Mouse (Mus musculus) MEL (cell line): Measurements from ENCODE around the gene Stk39. TPM values are rescaled to one million over a fixed set of nuclear protein-coding genes. Genes with fewer than 3 reads are reported as not detected.

Source experiments
- DNase-seq: peaks from one replicate; pipeline ENCODE4 v3.0.0; 2011; ENCODE audit warnings: low read depth, low spot score
- H3K27ac ChIP-seq: 2 replicates; pipeline ENCODE4 v1.5.1; 2012; ENCODE audit warnings: low read depth, mild to moderate bottlenecking, control low read depth, low read length, moderate library complexity; ENCODE audit not compliant: control insufficient read depth
- H3K27me3 ChIP-seq, 2 experiments: fragments of 150-350 bp in 1 of 2; sonication (generic) in 1 of 2; 2 replicates each; pipeline ENCODE4 v1.6.1; 2012; ENCODE audit warnings: low read length in 2 of 2, mild to moderate bottlenecking in 2 of 2, improper control_type of control experiment in 1 of 2, moderate library complexity in 1 of 2; ENCODE audit not compliant: insufficient read depth in 2 of 2, control insufficient read depth in 1 of 2
- H3K36me3 ChIP-seq, 2 experiments: 2 replicates each; pipeline ENCODE4 v1.6.1; 2012 to 2014; ENCODE audit warnings: low read length in 2 of 2, improper control_type of control experiment in 1 of 2, inconsistent platforms in 1 of 2, mild to moderate bottlenecking in 1 of 2; ENCODE audit not compliant: insufficient read depth in 2 of 2, control insufficient read depth in 1 of 2
- H3K4me1 ChIP-seq, 2 experiments: fragments of 150-350 bp in 1 of 2; sonication (generic) in 1 of 2; 2 replicates each; pipeline ENCODE4 v1.6.1; 2012; ENCODE audit warnings: low read length in 2 of 2, improper control_type of control experiment in 1 of 2, mild to moderate bottlenecking in 1 of 2; ENCODE audit not compliant: insufficient read depth in 2 of 2, control insufficient read depth in 1 of 2
- H3K4me3 ChIP-seq, 2 experiments: fragments of 150-350 bp in 1 of 2; sonication (generic) in 1 of 2; 2 replicates each; pipeline ENCODE4 v1.5.1; 2012; ENCODE audit warnings: low read depth in 2 of 2, low read length in 2 of 2, mild to moderate bottlenecking in 2 of 2, moderate library complexity in 2 of 2, control low read depth in 1 of 2, improper control_type of control experiment in 1 of 2; ENCODE audit not compliant: control insufficient read depth in 1 of 2, insufficient read depth in 1 of 2
- H3K79me2 ChIP-seq: 2 replicates; pipeline ENCODE4 v1.6.1; 2012; ENCODE audit warnings: mild to moderate bottlenecking, low read length, moderate library complexity; ENCODE audit not compliant: control insufficient read depth, poor library complexity, insufficient read depth
- H3K9ac ChIP-seq: 2 replicates; pipeline ENCODE4 v1.6.1; 2012; ENCODE audit warnings: low read depth, mild to moderate bottlenecking, control low read depth, low read length, moderate library complexity; ENCODE audit not compliant: control insufficient read depth, poor library complexity, severe bottlenecking
- H3K9me3 ChIP-seq: fragments of 150-350 bp; sonication (generic); replicated peaks from 2 replicates; pipeline ENCODE4 v1.6.1; 2012; ENCODE audit warnings: mild to moderate bottlenecking, low read length, improper control_type of control experiment, moderate library complexity; ENCODE audit not compliant: insufficient read depth
- BHLHE40 ChIP-seq: IDR thresholded peaks from 2 replicates; pipeline ENCODE4 v1.6.1; 2012; ENCODE audit warnings: low read depth, mild to moderate bottlenecking, inconsistent platforms, low read length, improper control_type of control experiment, borderline replicate concordance
- CHD2 ChIP-seq: IDR thresholded peaks from 2 replicates; pipeline ENCODE4 v1.6.1; 2011; ENCODE audit warnings: low read length, improper control_type of control experiment
- E2F4 ChIP-seq: IDR thresholded peaks from 2 replicates; pipeline ENCODE4 v1.6.1; 2011; ENCODE audit warnings: low read depth, low read length, improper control_type of control experiment, borderline replicate concordance
- ELF1 ChIP-seq: IDR thresholded peaks from 2 replicates; pipeline ENCODE4 v1.6.1; 2014; ENCODE audit warnings: low read depth, mild to moderate bottlenecking, inconsistent platforms, low read length, improper control_type of control experiment, moderate library complexity
- GABPA ChIP-seq: IDR thresholded peaks from 2 replicates; pipeline ENCODE4 v1.6.1; 2012; ENCODE audit warnings: low read depth, mild to moderate bottlenecking, inconsistent platforms, low read length, improper control_type of control experiment, moderate library complexity
- GATA1 ChIP-seq: IDR thresholded peaks from 2 replicates; pipeline ENCODE4 v1.6.1; 2011; ENCODE audit warnings: low read depth, low read length, improper control_type of control experiment
- HCFC1 ChIP-seq: IDR thresholded peaks from 2 replicates; pipeline ENCODE4 v1.6.1; 2012; ENCODE audit warnings: low read depth, mild to moderate bottlenecking, inconsistent platforms, low read length, improper control_type of control experiment, moderate library complexity
- JUND ChIP-seq: IDR thresholded peaks from 2 replicates; pipeline ENCODE4 v1.6.1; 2011; ENCODE audit warnings: low read depth, mild to moderate bottlenecking, improper control_type of control experiment, low read length
- KAT2A ChIP-seq: conservative IDR thresholded peaks from 2 replicates; pipeline ENCODE4 v1.6.1; 2012; ENCODE audit warnings: low read depth, low read length, improper control_type of control experiment, inconsistent platforms
- MAZ ChIP-seq: IDR thresholded peaks from 2 replicates; pipeline ENCODE4 v1.6.1; 2012; ENCODE audit warnings: low read depth, mild to moderate bottlenecking, inconsistent platforms, low read length, improper control_type of control experiment
- MXI1 ChIP-seq: IDR thresholded peaks from 2 replicates; pipeline ENCODE4 v1.6.1; 2011; ENCODE audit warnings: mild to moderate bottlenecking, low read depth, low read length, improper control_type of control experiment
- NELFE ChIP-seq: IDR thresholded peaks from 2 replicates; pipeline ENCODE4 v1.6.1; 2011; ENCODE audit warnings: low read depth, low read length, improper control_type of control experiment
- NRF1 ChIP-seq: IDR thresholded peaks from 2 replicates; pipeline ENCODE4 v1.6.1; 2014; ENCODE audit warnings: low read depth, mild to moderate bottlenecking, inconsistent platforms, low read length, improper control_type of control experiment, moderate library complexity; ENCODE audit not compliant: poor library complexity, insufficient read depth, severe bottlenecking
- POLR2A ChIP-seq, 2 experiments: IDR thresholded peaks; 2 replicates each; pipeline ENCODE4 v1.6.1; 2011 to 2012; ENCODE audit warnings: low read length in 2 of 2, mild to moderate bottlenecking in 2 of 2, control low read depth in 1 of 2, improper control_type of control experiment in 1 of 2, low read depth in 1 of 2, moderate library complexity in 1 of 2; ENCODE audit not compliant: control insufficient read depth in 1 of 2, insufficient read depth in 1 of 2, poor library complexity in 1 of 2
- POLR2AphosphoS2 ChIP-seq: IDR thresholded peaks from 2 replicates; pipeline ENCODE4 v1.6.1; 2011; ENCODE audit warnings: low read length, improper control_type of control experiment
- POLR2AphosphoS5 ChIP-seq: IDR thresholded peaks from 2 replicates; pipeline ENCODE4 v1.6.1; 2012; ENCODE audit warnings: low read depth, borderline replicate concordance, mild to moderate bottlenecking, inconsistent platforms, low read length, moderate library complexity, mixed read lengths
- RAD21 ChIP-seq: IDR thresholded peaks from 2 replicates; pipeline ENCODE4 v1.6.1; 2011; ENCODE audit warnings: mild to moderate bottlenecking, low read depth, low read length, improper control_type of control experiment
- RCOR1 ChIP-seq: IDR thresholded peaks from 2 replicates; pipeline ENCODE4 v1.6.1; 2012; ENCODE audit warnings: low read depth, mild to moderate bottlenecking, inconsistent platforms, low read length, improper control_type of control experiment
- SIN3A ChIP-seq: IDR thresholded peaks from 2 replicates; pipeline ENCODE4 v1.6.1; 2012; ENCODE audit warnings: low read length, improper control_type of control experiment, inconsistent platforms
- TBP ChIP-seq: IDR thresholded peaks from 2 replicates; pipeline ENCODE4 v1.8.0; 2011; ENCODE audit warnings: low read depth, low read length, improper control_type of control experiment
- TCF12 ChIP-seq: IDR thresholded peaks from 2 replicates; pipeline ENCODE4 v1.6.1; 2014; ENCODE audit warnings: low read depth, mild to moderate bottlenecking, inconsistent platforms, low read length, improper control_type of control experiment, moderate library complexity
- UBTF ChIP-seq: IDR thresholded peaks from 2 replicates; pipeline ENCODE4 v1.6.1; 2012; ENCODE audit warnings: low read depth, mild to moderate bottlenecking, inconsistent platforms, low read length, improper control_type of control experiment, moderate library complexity, borderline replicate concordance; ENCODE audit not compliant: insufficient read depth
- USF2 ChIP-seq, 2 experiments: IDR thresholded peaks; 2 replicates each; pipeline ENCODE4 v1.6.1; 2011 to 2012; ENCODE audit warnings: improper control_type of control experiment in 2 of 2, low read length in 2 of 2, borderline replicate concordance in 1 of 2, inconsistent platforms in 1 of 2, low read depth in 1 of 2, mild to moderate bottlenecking in 1 of 2; ENCODE audit not compliant: insufficient read depth in 1 of 2
- ZC3H11A ChIP-seq: IDR thresholded peaks from 2 replicates; pipeline ENCODE4 v1.6.1; 2012; ENCODE audit warnings: low read depth, mild to moderate bottlenecking, inconsistent platforms, low read length, improper control_type of control experiment
- ZMIZ1 ChIP-seq: IDR thresholded peaks from 2 replicates; pipeline ENCODE4 v1.6.1; 2012; ENCODE audit warnings: low read depth, mild to moderate bottlenecking, inconsistent platforms, low read length, improper control_type of control experiment, moderate library complexity
- ZNF384 ChIP-seq: IDR thresholded peaks from 2 replicates; pipeline ENCODE4 v1.6.1; 2012; ENCODE audit warnings: low read depth, mild to moderate bottlenecking, inconsistent platforms, low read length, improper control_type of control experiment
- polyA plus RNA-seq, 2 experiments: library from polyadenylated mRNA; stranded (reverse) in 1 of 2; unstranded in 1 of 2; fragments of >175 nt in 1 of 2; fragments of >200 nt in 1 of 2; gene quantifications; 2 replicates each; pipeline versions ENCODE4 v1.2.1 to v1.2.4; 2012; ENCODE audit warnings: low replicate concordance in 2 of 2, low read depth in 1 of 2; ENCODE audit not compliant: insufficient read length in 2 of 2, insufficient read depth in 1 of 2, missing spikeins in 1 of 2
- total RNA-seq: library from RNA; depleted of rRNA; stranded (reverse); fragments of 300-350 nt; gene quantifications from 2 replicates; pipeline ENCODE4 v1.2.3, GENCODE M21; 2012

Gene Stk39
- total and polyA plus RNA-seq, 3 experiments, result not detected

GRCm38 (mm10) chr2:68310121-68310520 is 161.9 kb downstream of the Stk39 start:
- Histone ChIP-seq H3K4me1 (no peaks in the 10 kb centered on the region), H3K4me3 (no peak overlapping the region), H3K27me3 (no peaks in the 10 kb centered on the region), H3K9me3 (no peaks in the 10 kb centered on the region), H3K36me3 (no peaks in the 10 kb centered on the region), H3K9ac (no peak overlapping the region), H3K27ac (no peak overlapping the region), H3K79me2 (no peaks in the 10 kb centered on the region)
- no peak for DNase-seq
- no peak for TF ChIP-seq MXI1
- no peak for TF ChIP-seq GABPA
- TF ChIP-seq POLR2A (IDR thresholded peaks at IDR 0.05; ENCODE audit: control insufficient read depth in 1 of 2, insufficient read depth in 1 of 2, low read depth in 1 of 2, low read length in 2 of 2, poor library complexity in 1 of 2), result no peak
- no peak for TF ChIP-seq UBTF
- TF ChIP-seq POLR2AphosphoS5, result no peak
- no peak for TF ChIP-seq ZNF384
- no peak for TF ChIP-seq SIN3A
- TF ChIP-seq HCFC1, result no peak
- TF ChIP-seq MAZ, result no peak
- TF ChIP-seq NRF1, result no peak
- TF ChIP-seq USF2 (IDR thresholded peaks at IDR 0.05; ENCODE audit: borderline replicate concordance in 1 of 2, insufficient read depth in 1 of 2, low read depth in 1 of 2, low read length in 2 of 2), result no peak
- no peak for TF ChIP-seq RCOR1

DNA sequence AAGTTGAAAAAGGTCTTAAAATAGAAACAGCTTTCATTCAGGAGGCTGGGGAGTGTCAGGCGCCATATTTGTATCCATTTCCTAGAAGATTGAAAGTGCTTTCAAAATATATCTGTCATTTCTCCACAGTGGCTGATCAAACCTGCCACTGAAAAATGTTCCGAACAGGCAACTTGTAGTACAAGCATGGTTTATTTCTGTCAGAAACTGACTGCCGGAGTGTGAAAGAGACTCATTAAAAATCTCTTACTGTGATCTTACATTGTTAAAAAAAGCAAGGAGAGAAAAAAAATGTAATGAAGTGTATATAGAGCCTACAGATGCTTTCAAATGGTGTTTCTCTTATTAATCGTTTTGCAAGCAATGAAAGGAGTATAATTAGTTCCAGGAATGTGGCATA is 165.5 kb downstream of the Stk39 start:
- H3K4me1 ChIP-seq, result no peaks in the 10 kb centered on the region
- H3K36me3 ChIP-seq, result no peaks in the 10 kb centered on the region
- H3K4me3 ChIP-seq, result no peak overlapping the region
- no peak overlapping the region for H3K9ac ChIP-seq
- H3K9me3 ChIP-seq, result no peaks in the 10 kb centered on the region
- H3K27ac ChIP-seq, result no peak overlapping the region
- H3K79me2 ChIP-seq, result no peaks in the 10 kb centered on the region
- no peak for TF ChIP-seq NELFE
- no peak for TF ChIP-seq NRF1
- no peak for TF ChIP-seq BHLHE40
- TF ChIP-seq POLR2AphosphoS2, result no peak
- TF ChIP-seq ZC3H11A, result no peak
- TF ChIP-seq JUND, result no peak
- TF ChIP-seq TBP, result no peak
- TF ChIP-seq ZMIZ1, result no peak
- no peak for TF ChIP-seq POLR2AphosphoS5
- TF ChIP-seq MAZ, result no peak
- TF ChIP-seq GATA1, result no peak
- TF ChIP-seq ZNF384, result no peak
- no peak for TF ChIP-seq SIN3A
- TF ChIP-seq RAD21, result no peak
- TF ChIP-seq TCF12, result no peak
- no peak for TF ChIP-seq E2F4
- TF ChIP-seq CHD2, result no peak
- TF ChIP-seq KAT2A, result no peak
- TF ChIP-seq ELF1, result no peak
- TF ChIP-seq, all 39 proteins: peak for 0
- DNase-seq, result no peak
- no peaks in the 10 kb centered on the region for H3K27me3 ChIP-seq
